Mouse (Mus musculus) G1E (cell line): ENCODE data around the gene Dnajc28. TPM values are rescaled to one million over a fixed set of nuclear protein-coding genes. Genes with fewer than 3 reads are reported as not detected.

Source experiments
- ATAC-seq: 2 replicates; pipeline ENCODE4 v1.8.0; 2016; ENCODE audit warnings: mild to moderate bottlenecking; ENCODE audit not compliant: insufficient number of reproducible peaks, poor library complexity, low FRiP score, severe bottlenecking; ENCODE audit errors: extremely low read depth
- DNase-seq: peaks from one replicate; pipeline ENCODE4 v3.0.0; 2012; ENCODE audit warnings: low spot score
- H3K27me3 ChIP-seq: 2 replicates; pipeline ENCODE4 v1.6.1; 2012; ENCODE audit warnings: mild to moderate bottlenecking, low read length, inconsistent platforms; ENCODE audit not compliant: insufficient read depth
- H3K36me3 ChIP-seq: replicated peaks from 2 replicates; pipeline ENCODE3; 2012; ENCODE audit warnings: mild to moderate bottlenecking, inconsistent platforms
- H3K4me1 ChIP-seq: 2 replicates; pipeline ENCODE4 v1.6.1; 2012; ENCODE audit warnings: low read depth, low read length, inconsistent platforms, mixed read lengths; ENCODE audit not compliant: insufficient read depth
- H3K4me3 ChIP-seq: 2 replicates; pipeline ENCODE4 v1.5.1; 2012; ENCODE audit warnings: low read depth, mild to moderate bottlenecking, inconsistent platforms, low read length, moderate library complexity, mixed read lengths
- H3K9me3 ChIP-seq: replicated peaks from 2 replicates; pipeline ENCODE4 v1.6.1; 2012; ENCODE audit warnings: inconsistent platforms
- CTCF ChIP-seq: IDR thresholded peaks from 2 replicates; pipeline ENCODE4 v1.5.1; 2012; ENCODE audit warnings: low read depth, low read length, inconsistent platforms, mixed read lengths
- GATA1 ChIP-seq: IDR thresholded peaks from 2 replicates; pipeline ENCODE4 v1.6.1; 2012; ENCODE audit warnings: borderline replicate concordance, low read length, inconsistent platforms, mixed read lengths
- GATA2 ChIP-seq: IDR thresholded peaks from 2 replicates; pipeline ENCODE4 v1.6.1; 2012; ENCODE audit warnings: low read depth, low read length, inconsistent platforms, borderline replicate concordance
- POLR2AphosphoS5 ChIP-seq: IDR thresholded peaks from 2 replicates; pipeline ENCODE4 v1.6.1; 2012; ENCODE audit warnings: low read depth, low read length, inconsistent platforms; ENCODE audit not compliant: insufficient replicate concordance
- TAL1 ChIP-seq: conservative IDR thresholded peaks from 2 replicates; pipeline ENCODE4 v1.6.1; 2012; ENCODE audit warnings: low read depth, low read length, inconsistent platforms, mixed read lengths
- polyA plus RNA-seq: library from polyadenylated mRNA; stranded (reverse); fragments of >175 nt; gene quantifications from 2 replicates; pipeline ENCODE4 v1.2.3, GENCODE M21; 2012
- total RNA-seq, 2 experiments: library from RNA; stranded (forward) in 1 of 2; stranded (reverse) in 1 of 2; fragments of 200-1000 nt in 1 of 2; fragments of >200 nt in 1 of 2; fragmentation: Nextera tagmentation in 1 of 2; gene quantifications; 2 replicates each; pipeline ENCODE4 v1.2.3; 2014 to 2017

The Dnajc28 gene
- total and polyA plus RNA-seq, 3 experiments = 0.40 to 7.4 (median 4.6) TPM

DNA sequence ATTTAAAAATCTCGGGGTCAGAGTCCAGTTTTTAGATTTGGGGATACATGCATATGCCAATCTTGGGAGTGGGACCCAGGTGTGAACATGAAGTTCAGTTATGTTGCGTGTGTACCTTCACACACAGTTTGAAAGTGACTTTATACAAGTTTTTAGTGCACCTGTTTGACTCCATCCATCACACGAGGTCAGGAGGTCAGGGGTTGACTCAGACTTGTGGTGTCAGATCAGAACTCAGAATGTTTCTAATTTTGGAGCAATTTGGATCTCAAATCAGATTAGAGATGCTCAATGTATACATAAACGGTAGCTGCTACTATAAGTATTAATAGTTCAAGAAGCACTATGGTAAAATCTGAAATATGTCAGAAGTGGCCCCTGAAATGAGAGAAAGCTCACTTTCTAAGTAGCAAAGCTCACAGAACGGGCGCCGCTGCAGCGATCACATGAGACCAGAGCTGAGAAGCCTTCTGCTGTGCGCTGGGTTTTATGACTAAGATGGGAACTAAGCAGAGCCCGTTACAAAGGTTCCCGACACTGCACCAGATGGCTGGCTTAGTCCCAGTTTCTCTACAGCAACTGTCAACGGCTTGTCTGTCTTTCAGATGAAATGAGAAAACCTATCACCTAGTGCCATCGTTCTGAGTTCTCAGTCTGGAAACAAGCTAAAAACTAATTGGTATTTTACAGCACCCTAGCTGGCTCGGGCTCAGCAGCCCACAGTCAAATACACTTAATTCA lies 39.7 kb downstream of the Dnajc28 start:
- DNase-seq = no peak
- H3K4me1 ChIP-seq = peaks cover 4% of the 10 kb centered on the region; the same call in 1 of the 2 replicates
- H3K36me3 ChIP-seq = peaks cover 70% of the 10 kb centered on the region
- no peaks in the 10 kb centered on the region for H3K9me3 ChIP-seq
- no peak for ATAC-seq
- no peak for TF ChIP-seq GATA2
- no peak for TF ChIP-seq POLR2AphosphoS5
- TF ChIP-seq CTCF = no peak
- no peak for TF ChIP-seq TAL1
- no peak for TF ChIP-seq GATA1
- no peaks in the 10 kb centered on the region for H3K27me3 ChIP-seq
- H3K4me3 ChIP-seq = no peak overlapping the region

DNA sequence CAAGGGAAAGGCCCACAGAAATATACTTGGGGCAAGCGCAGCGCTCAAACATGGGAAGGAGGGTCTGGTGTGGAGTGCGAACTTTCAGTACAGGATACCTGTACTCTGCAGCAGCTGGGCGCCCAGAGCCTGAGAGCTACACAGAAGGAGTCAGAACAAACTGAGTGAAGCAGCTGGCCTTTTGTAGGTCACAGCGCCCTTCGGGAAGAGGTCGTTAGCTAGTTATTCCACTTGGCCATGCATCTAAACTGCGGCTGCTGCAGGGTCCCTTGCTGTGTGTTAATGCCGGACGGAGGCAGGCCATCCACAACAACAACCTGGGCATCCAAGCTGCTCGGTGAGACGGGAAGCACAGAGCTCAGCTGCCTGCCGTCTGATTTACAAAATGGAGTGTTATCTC lies 43.7 kb downstream of the Dnajc28 start:
- peaks cover 61% of the 10 kb centered on the region for H3K36me3 ChIP-seq
- H3K9me3 ChIP-seq = no peaks in the 10 kb centered on the region
- no peak for TF ChIP-seq TAL1
- no peak for TF ChIP-seq POLR2AphosphoS5
- TF ChIP-seq GATA1 = no peak
- no peak for TF ChIP-seq GATA2
- TF ChIP-seq CTCF = no peak
- H3K4me1 ChIP-seq = peaks cover 10% of the 10 kb centered on the region
- ATAC-seq = no peak
- H3K4me3 ChIP-seq = no peak overlapping the region
- peaks cover 2% of the 10 kb centered on the region; the same call in 1 of the 2 replicates for H3K27me3 ChIP-seq
- no peak for DNase-seq

DNA sequence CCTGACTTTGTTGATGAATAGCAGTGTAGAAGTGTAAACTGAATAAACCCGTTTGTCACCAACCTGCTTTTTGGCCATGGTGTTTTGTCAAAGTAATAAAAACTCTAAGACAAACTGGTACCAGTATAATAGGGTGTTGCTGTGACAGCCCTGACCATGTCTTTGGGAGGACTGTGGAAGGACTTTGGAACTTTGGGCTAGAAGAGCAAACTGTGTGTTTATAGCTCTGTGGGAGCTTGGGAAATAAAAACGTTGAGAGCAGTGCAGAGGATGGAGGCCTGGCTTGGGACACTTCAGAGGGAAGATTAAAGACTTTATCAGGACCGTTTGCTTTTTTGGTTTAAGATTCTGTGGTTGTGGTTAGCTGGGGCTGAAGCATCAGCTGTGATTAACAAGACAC lies 47.7 kb downstream of the Dnajc28 start:
- DNase-seq = no peak
- TF ChIP-seq TAL1 (no peak), CTCF (no peak), POLR2AphosphoS5 (no peak), GATA1 (no peak), GATA2 (no peak)
- Histone ChIP-seq H3K4me3 (no peak overlapping the region), H3K36me3 (peaks cover 30% of the 10 kb centered on the region), H3K27me3 (peaks cover 5% of the 10 kb centered on the region), H3K9me3 (no peaks in the 10 kb centered on the region), H3K4me1 (peaks cover 8% of the 10 kb centered on the region; the same call in 1 of the 2 replicates)
- ATAC-seq = no peak

DNA sequence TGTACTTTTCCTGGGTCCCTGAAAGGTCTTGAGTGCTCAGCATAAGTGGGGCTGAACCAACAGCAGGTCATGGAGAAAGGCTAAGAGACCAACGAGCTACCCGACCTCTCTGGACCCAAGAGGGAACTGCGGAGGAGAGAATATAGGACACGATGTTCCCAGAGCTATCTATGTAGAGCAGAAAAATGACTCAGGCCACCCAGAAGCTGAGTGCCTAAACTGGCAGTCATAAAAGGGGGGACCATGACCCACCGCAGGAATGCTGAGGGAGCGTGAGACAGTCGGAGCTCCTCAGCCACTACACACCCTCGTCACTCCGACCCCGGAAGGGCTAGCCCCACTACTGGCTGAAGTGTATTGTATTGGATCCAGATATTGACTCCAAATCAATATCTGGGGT lies 49.9 kb downstream of the Dnajc28 start:
- TF ChIP-seq GATA1 (no peak), POLR2AphosphoS5 (no peak), TAL1 (no peak), GATA2 (no peak), CTCF (no peak)
- H3K27me3 ChIP-seq = peaks cover 5% of the 10 kb centered on the region
- no peak overlapping the region for H3K4me3 ChIP-seq
- H3K36me3 ChIP-seq = peaks cover 27% of the 10 kb centered on the region
- 0 out of 2 replicates have a peak, but pooled peaks cover 2% of the 10 kb centered on the region for H3K9me3 ChIP-seq
- DNase-seq (no peak), ATAC-seq (no peak)
- H3K4me1 ChIP-seq = peaks cover 20% of the 10 kb centered on the region

DNA sequence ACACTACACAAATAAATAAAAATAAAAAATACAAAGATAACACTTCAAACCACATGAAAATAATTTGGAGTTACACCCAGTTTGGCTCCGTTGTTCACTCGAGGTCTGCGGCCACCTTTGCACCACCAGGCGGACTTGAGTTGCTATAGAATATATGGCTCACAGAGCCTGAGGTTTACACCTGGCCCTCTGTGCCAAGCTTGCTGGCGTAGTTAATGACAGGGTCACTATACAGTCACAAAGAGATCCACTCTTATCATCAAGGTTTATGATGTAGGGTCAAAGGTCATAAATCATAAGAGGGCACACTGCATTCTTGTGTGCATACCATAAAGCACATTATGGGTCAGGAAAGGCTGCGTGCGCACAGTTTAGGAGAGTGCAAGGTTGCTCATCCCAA lies 52.8 kb downstream of the Dnajc28 start:
- Histone ChIP-seq H3K36me3 (peaks cover 46% of the 10 kb centered on the region), H3K9me3 (0 out of 2 replicates have a peak, but pooled peaks cover 2% of the 10 kb centered on the region), H3K4me3 (no peak overlapping the region), H3K27me3 (peaks cover 5% of the 10 kb centered on the region), H3K4me1 (peaks cover 17% of the 10 kb centered on the region)
- no peak for DNase-seq
- TF ChIP-seq GATA2 (no peak), CTCF (no peak), GATA1 (no peak), TAL1 (no peak), POLR2AphosphoS5 (no peak)
- no peak for ATAC-seq

DNA sequence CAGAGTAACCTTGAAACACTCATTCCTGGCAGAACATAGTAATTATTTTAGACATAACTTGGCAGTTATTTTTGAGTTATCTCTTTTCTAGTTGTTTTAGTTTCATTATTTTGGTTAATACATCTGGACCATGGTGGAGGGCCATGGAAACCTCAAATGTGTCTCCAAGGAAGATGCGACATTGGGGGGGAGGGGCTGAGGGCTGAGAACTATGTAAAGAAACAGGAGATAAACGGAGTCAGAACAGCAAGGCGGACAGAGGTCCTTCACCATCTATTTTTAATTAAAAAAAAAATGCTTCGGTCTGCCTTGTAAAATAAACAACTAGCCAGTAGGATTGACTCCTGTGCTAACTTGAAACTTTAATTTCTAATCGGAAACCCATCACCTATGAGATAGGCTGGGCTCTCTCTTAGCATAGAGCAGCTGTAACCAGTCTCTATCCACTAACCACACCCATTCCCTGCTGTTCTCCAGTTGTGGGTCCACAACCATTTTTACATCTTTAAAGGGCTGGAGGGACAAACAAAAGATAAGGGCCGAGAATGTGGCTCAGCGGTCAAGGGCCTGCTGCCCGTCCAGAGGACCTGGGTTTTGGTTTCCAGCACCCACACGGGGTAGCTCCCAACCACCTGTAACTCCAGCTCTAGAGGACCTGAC lies 53.4 kb downstream of the Dnajc28 start:
- Histone ChIP-seq H3K4me3 (no peak overlapping the region), H3K27me3 (peaks cover 4% of the 10 kb centered on the region), H3K36me3 (peaks cover 52% of the 10 kb centered on the region), H3K9me3 (0 out of 2 replicates have a peak, but pooled peaks cover 2% of the 10 kb centered on the region), H3K4me1 (peaks cover 13% of the 10 kb centered on the region)
- DNase-seq (no peak), ATAC-seq (no peak)
- no peak for TF ChIP-seq GATA2
